Mouse (Mus musculus): ENCODE data around the gene Mmp27. TPM values are rescaled to one million over a fixed set of nuclear protein-coding genes. Genes with fewer than 3 reads are reported as not detected.

Gene Mmp27
- polyA plus RNA-seq, 1 experiment from 2014 or later: not detected

DNA sequence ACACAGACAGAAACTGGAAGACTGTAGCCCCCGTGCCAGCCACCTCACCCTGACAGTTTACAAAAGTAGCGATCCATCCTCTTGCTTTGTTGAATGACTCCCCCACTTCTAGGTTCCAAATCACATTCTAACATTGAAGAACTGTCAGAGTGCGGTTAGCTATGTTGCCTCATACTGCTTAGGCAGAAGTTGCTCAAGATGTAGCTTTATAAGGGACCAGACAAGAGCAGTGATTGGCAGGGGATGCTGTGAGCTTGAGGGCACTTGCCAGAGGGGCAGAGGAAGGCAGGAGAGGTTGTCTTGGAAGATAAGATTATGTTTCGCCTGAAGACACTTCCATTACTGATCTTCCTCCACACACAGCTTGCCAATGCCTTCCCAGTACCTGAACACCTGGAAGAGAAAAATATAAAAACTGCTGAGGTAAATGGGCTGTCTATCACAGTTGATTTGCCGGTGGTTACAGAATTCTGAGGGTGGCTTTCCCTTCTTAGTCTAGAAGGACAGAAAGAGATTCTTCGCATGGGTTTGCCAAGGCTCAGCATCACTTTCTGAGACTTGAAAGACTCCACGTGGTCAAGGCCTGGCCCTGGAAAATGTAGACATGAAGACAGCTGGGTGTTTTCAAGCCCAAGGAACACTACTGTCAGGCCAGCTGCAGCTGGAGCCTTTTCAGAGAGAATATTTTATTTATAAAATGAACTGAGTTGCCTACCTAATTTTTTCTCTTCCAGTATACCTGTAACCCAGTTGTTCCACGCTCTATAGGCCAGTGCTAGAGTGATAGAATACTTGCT, 12.8 kb upstream of the Mmp27 start, which contains the start of gene Mmp8:
Gene Mmp8 (plus strand): TSS at position 236 of the 797 bp plus-strand sequence.
- H3K9me3 ChIP-seq (ENCODE audit: control insufficient read depth, low read length): no peaks in the 10 kb centered on the region

GRCm38 (mm10) chr9:7560026-7560425, 11.2 kb upstream of the Mmp27 start:
- H3K36me3 ChIP-seq (ENCODE audit: control insufficient read depth, insufficient read depth, low read length): no peaks in the 10 kb centered on the region
- no peaks in the 10 kb centered on the region for H3K27me3 ChIP-seq (ENCODE audit: control insufficient read depth, insufficient read depth, low read length)
- no peak overlapping the region for H3K4me2 ChIP-seq (ENCODE audit: low read depth)
- H3K4me1 ChIP-seq (ENCODE audit: control insufficient read depth, insufficient read depth, low read length): no peaks in the 10 kb centered on the region
- no peaks in the 10 kb centered on the region for H3K9me3 ChIP-seq (ENCODE audit: control insufficient read depth, low read length)
- WGBS: 84% methylated on average over 4 of the region's 4 CpGs
- no peak overlapping the region for H3K27ac ChIP-seq (ENCODE audit: low read depth, low read length)
- no peak overlapping the region for H3K4me3 ChIP-seq (ENCODE audit: low read depth, low read length)
- ATAC-seq (ENCODE audit: insufficient read depth, low FRiP score, low TSS enrichment): no peak
- DNase-seq (ENCODE audit: low spot score): no peak
- no peak overlapping the region for H3K9ac ChIP-seq (ENCODE audit: low read length)

More for the DNA sequence above, 12.8 kb upstream of the Mmp27 start, which contains the start of gene Mmp8:
- Histone ChIP-seq H3K4me2 (ENCODE audit: low read depth) (no peak within 1 kb of the TSS), H3K4me1 (ENCODE audit: control insufficient read depth, insufficient read depth, low read length) (no peaks in the 10 kb centered on the region), H3K9ac (ENCODE audit: low read length) (no peak within 1 kb of the TSS), H3K27me3 (ENCODE audit: control insufficient read depth, insufficient read depth, low read length) (no peaks in the 10 kb centered on the region), H3K27ac (ENCODE audit: low read depth, low read length) (no peak within 1 kb of the TSS), H3K4me3 (ENCODE audit: low read depth, low read length) (no peak within 1 kb of the TSS), H3K36me3 (ENCODE audit: control insufficient read depth, insufficient read depth, low read length) (no peaks in the 10 kb centered on the region)
- ATAC-seq (ENCODE audit: insufficient read depth, low FRiP score, low TSS enrichment) (no peak), DNase-seq (ENCODE audit: low spot score) (no peak)
- WGBS: 88% methylated on average over 8 of the region's 8 CpGs

DNA sequence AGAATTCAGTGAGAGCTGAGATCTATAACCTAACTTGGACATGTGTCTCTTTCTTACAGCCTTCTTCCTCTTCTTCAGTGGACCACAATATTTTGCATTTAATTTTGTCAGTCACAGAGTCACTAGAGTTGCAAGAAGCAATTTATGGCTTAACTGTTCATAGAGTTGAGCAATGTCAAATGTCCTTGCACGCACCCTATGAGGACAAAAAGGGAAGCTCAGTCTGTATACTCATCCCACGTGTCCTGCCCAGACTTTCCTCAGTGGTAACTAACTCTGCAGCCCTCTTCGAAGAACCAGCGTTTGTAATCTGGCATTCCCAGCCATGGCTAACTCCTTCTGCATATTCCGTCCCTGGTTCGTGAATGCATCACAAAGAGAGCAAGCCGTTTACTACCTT, 3.8 kb upstream of the Mmp27 start:
- H3K27me3 ChIP-seq (ENCODE audit: control insufficient read depth, insufficient read depth, low read length): no peaks in the 10 kb centered on the region
- no peaks in the 10 kb centered on the region for H3K4me1 ChIP-seq (ENCODE audit: control insufficient read depth, insufficient read depth, low read length)
- H3K27ac ChIP-seq (ENCODE audit: low read depth, low read length): no peak overlapping the region
- H3K4me3 ChIP-seq (ENCODE audit: low read depth, low read length): no peak overlapping the region
- ATAC-seq (ENCODE audit: insufficient read depth, low FRiP score, low TSS enrichment): no peak
- no peaks in the 10 kb centered on the region for H3K9me3 ChIP-seq (ENCODE audit: control insufficient read depth, low read length)
- no peak for DNase-seq (ENCODE audit: low spot score)
- no peak overlapping the region for H3K4me2 ChIP-seq (ENCODE audit: low read depth)
- H3K36me3 ChIP-seq (ENCODE audit: control insufficient read depth, insufficient read depth, low read length): no peaks in the 10 kb centered on the region
- H3K9ac ChIP-seq (ENCODE audit: low read length): no peak overlapping the region
- 72% methylated on average over 7 of the region's 7 CpGs for WGBS

DNA sequence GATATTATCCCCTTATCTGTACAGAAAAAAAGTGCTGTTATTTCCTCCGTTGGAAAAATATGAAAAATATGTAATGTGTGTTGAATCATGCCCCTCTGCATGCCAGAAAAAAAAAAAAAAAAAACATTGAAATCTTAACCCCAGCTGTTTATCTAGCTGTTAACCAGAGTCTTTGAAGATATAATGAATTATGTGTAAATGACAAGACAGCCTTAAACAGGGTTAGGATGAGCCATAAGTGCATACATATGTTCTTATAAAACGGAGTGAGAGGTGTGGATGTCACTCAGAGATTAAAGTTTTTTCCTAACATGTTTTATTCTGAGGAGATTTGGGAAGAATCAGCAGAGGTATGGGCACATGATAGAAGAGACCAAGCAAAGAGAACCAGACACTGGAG, 3.3 kb upstream of the Mmp27 start:
- no peak overlapping the region for H3K4me3 ChIP-seq (ENCODE audit: low read depth, low read length)
- 67% methylated on average over 2 of the region's 2 CpGs for WGBS
- DNase-seq (ENCODE audit: low spot score): no peak
- no peak overlapping the region for H3K27ac ChIP-seq (ENCODE audit: low read depth, low read length)
- no peaks in the 10 kb centered on the region for H3K27me3 ChIP-seq (ENCODE audit: control insufficient read depth, insufficient read depth, low read length)
- H3K9me3 ChIP-seq (ENCODE audit: control insufficient read depth, low read length): no peaks in the 10 kb centered on the region
- no peak overlapping the region for H3K4me2 ChIP-seq (ENCODE audit: low read depth)
- H3K36me3 ChIP-seq (ENCODE audit: control insufficient read depth, insufficient read depth, low read length): no peaks in the 10 kb centered on the region
- no peaks in the 10 kb centered on the region for H3K4me1 ChIP-seq (ENCODE audit: control insufficient read depth, insufficient read depth, low read length)
- ATAC-seq (ENCODE audit: insufficient read depth, low FRiP score, low TSS enrichment): no peak
- H3K9ac ChIP-seq (ENCODE audit: low read length): no peak overlapping the region

- Histone ChIP-seq H3K4me1 (ENCODE audit: control insufficient read depth, insufficient read depth, low read length) (no peaks in the 10 kb centered on the region), H3K36me3 (ENCODE audit: control insufficient read depth, insufficient read depth, low read length) (no peaks in the 10 kb centered on the region), H3K27me3 (ENCODE audit: control insufficient read depth, insufficient read depth, low read length) (no peaks in the 10 kb centered on the region), H3K4me3 (ENCODE audit: low read depth, low read length) (no peak overlapping the region), H3K4me2 (ENCODE audit: low read depth) (no peak overlapping the region), H3K27ac (ENCODE audit: low read depth, low read length) (no peak overlapping the region), H3K9me3 (ENCODE audit: control insufficient read depth, low read length) (no peaks in the 10 kb centered on the region), H3K9ac (ENCODE audit: low read length) (no peak overlapping the region)
- 88% methylated on average over 1 of the region's 1 CpGs for WGBS
- DNase-seq (ENCODE audit: low spot score): no peak
- no peak for ATAC-seq (ENCODE audit: insufficient read depth, low FRiP score, low TSS enrichment)
Measured at GRCm38 (mm10) chr9:7570485-7570884, 711 bp upstream of the Mmp27 start.

GRCm38 (mm10) chr9:7572188-7572587, 992 bp downstream of the Mmp27 start:
- Histone ChIP-seq H3K4me2 (ENCODE audit: low read depth) (no peak overlapping the region), H3K27ac (ENCODE audit: low read depth, low read length) (no peak overlapping the region), H3K27me3 (ENCODE audit: control insufficient read depth, insufficient read depth, low read length) (no peaks in the 10 kb centered on the region), H3K9ac (ENCODE audit: low read length) (no peak overlapping the region), H3K4me1 (ENCODE audit: control insufficient read depth, insufficient read depth, low read length) (no peaks in the 10 kb centered on the region), H3K4me3 (ENCODE audit: low read depth, low read length) (no peak overlapping the region), H3K36me3 (ENCODE audit: control insufficient read depth, insufficient read depth, low read length) (no peaks in the 10 kb centered on the region), H3K9me3 (ENCODE audit: control insufficient read depth, low read length) (no peaks in the 10 kb centered on the region)
- no peak for DNase-seq (ENCODE audit: low spot score)
- no peak for ATAC-seq (ENCODE audit: insufficient read depth, low FRiP score, low TSS enrichment)
- WGBS: 94% methylated on average over 7 of the region's 7 CpGs

- Histone ChIP-seq H3K4me1 (ENCODE audit: control insufficient read depth, insufficient read depth, low read length) (no peaks in the 10 kb centered on the region), H3K4me3 (ENCODE audit: low read depth, low read length) (no peak overlapping the region), H3K4me2 (ENCODE audit: low read depth) (no peak overlapping the region), H3K9ac (ENCODE audit: low read length) (no peak overlapping the region), H3K9me3 (ENCODE audit: control insufficient read depth, low read length) (no peaks in the 10 kb centered on the region), H3K36me3 (ENCODE audit: control insufficient read depth, insufficient read depth, low read length) (no peaks in the 10 kb centered on the region), H3K27ac (ENCODE audit: low read depth, low read length) (no peak overlapping the region), H3K27me3 (ENCODE audit: control insufficient read depth, insufficient read depth, low read length) (no peaks in the 10 kb centered on the region)
- WGBS: 82% methylated on average over 2 of the region's 2 CpGs
- DNase-seq (ENCODE audit: low spot score) (no peak), ATAC-seq (ENCODE audit: insufficient read depth, low FRiP score, low TSS enrichment) (no peak)
Measured at GRCm38 (mm10) chr9:7572663-7573308, 1.6 kb downstream of the Mmp27 start.

- WGBS: 78% methylated on average over 3 of the region's 3 CpGs
- DNase-seq (ENCODE audit: low spot score) (no peak), ATAC-seq (ENCODE audit: insufficient read depth, low FRiP score, low TSS enrichment) (no peak)
- Histone ChIP-seq H3K36me3 (ENCODE audit: control insufficient read depth, insufficient read depth, low read length) (no peaks in the 10 kb centered on the region), H3K27ac (ENCODE audit: low read depth, low read length) (no peak overlapping the region), H3K27me3 (ENCODE audit: control insufficient read depth, insufficient read depth, low read length) (no peaks in the 10 kb centered on the region), H3K9ac (ENCODE audit: low read length) (no peak overlapping the region), H3K4me1 (ENCODE audit: control insufficient read depth, insufficient read depth, low read length) (no peaks in the 10 kb centered on the region), H3K9me3 (ENCODE audit: control insufficient read depth, low read length) (no peaks in the 10 kb centered on the region), H3K4me3 (ENCODE audit: low read depth, low read length) (no peak overlapping the region), H3K4me2 (ENCODE audit: low read depth) (no peak overlapping the region)
Measured at GRCm38 (mm10) chr9:7575526-7575925, 4.3 kb downstream of the Mmp27 start.

- no peak overlapping the region for H3K4me2 ChIP-seq (ENCODE audit: low read depth)
- 91% methylated on average over 2 of the region's 2 CpGs for WGBS
- DNase-seq (ENCODE audit: low spot score): no peak
- H3K4me3 ChIP-seq (ENCODE audit: low read depth, low read length): no peak overlapping the region
- no peaks in the 10 kb centered on the region for H3K9me3 ChIP-seq (ENCODE audit: control insufficient read depth, low read length)
- no peaks in the 10 kb centered on the region for H3K27me3 ChIP-seq (ENCODE audit: control insufficient read depth, insufficient read depth, low read length)
- ATAC-seq (ENCODE audit: insufficient read depth, low FRiP score, low TSS enrichment): no peak
- no peaks in the 10 kb centered on the region for H3K36me3 ChIP-seq (ENCODE audit: control insufficient read depth, insufficient read depth, low read length)
- H3K9ac ChIP-seq (ENCODE audit: low read length): no peak overlapping the region
- H3K27ac ChIP-seq (ENCODE audit: low read depth, low read length): no peak overlapping the region
- no peaks in the 10 kb centered on the region for H3K4me1 ChIP-seq (ENCODE audit: control insufficient read depth, insufficient read depth, low read length)
Measured at GRCm38 (mm10) chr9:7577371-7577770, 6.2 kb downstream of the Mmp27 start.

Measured in neural tube, embryonic 11.5 days (tissue).